11 mouse cellular contexts compared by ENCODE assay signal in genomic region chr3:17824662-17825061, GRCm38 (mm10).
DNase-seq lines count a peak whose midpoint lies in the region; TF ChIP-seq lines count a peak whose summit lies in the region.
"Had no signal": no experiment of that assay in that cellular context is flagged by ENCODE, and none has a peak within 500 bp of the region (broad histone marks: within the 10 kb centered on the region; RNA-seq: fewer than 3 reads in every experiment).

No protein-coding gene starts in this region.

- H3K4me1 ChIP-seq in MEL (ENCODE audit: control insufficient read depth in 1 of 2, insufficient read depth in 2 of 2, low read length in 2 of 2): no peaks in the 10 kb centered on the region
- H3K4me1 ChIP-seq: embryonic facial prominence, embryonic 13.5 days; liver, embryonic 13.5 days had no signal

- H3K9ac ChIP-seq in MEL (ENCODE audit: control insufficient read depth, low read depth, low read length, poor library complexity, severe bottlenecking): no peak overlapping the region
- H3K9ac ChIP-seq: embryonic facial prominence, embryonic 13.5 days; liver, embryonic 13.5 days had no signal

- no peak overlapping the region for H3K27ac ChIP-seq in MEL (ENCODE audit: control insufficient read depth, low read depth, low read length)
- H3K27ac ChIP-seq: embryonic facial prominence, embryonic 13.5 days; liver, embryonic 13.5 days had no signal

- no peak for TF ChIP-seq EP300 in MEL (IDR thresholded peaks at IDR 0.05; ENCODE audit: low read depth in 1 of 2, low read length in 2 of 2)

- no peaks in the 10 kb centered on the region for H3K9me3 ChIP-seq in MEL (replicated peaks; ENCODE audit: insufficient read depth, low read length)
- H3K9me3 ChIP-seq: embryonic facial prominence, embryonic 13.5 days; liver, embryonic 13.5 days had no signal

- TF ChIP-seq CTCF in MEL (IDR thresholded peaks at IDR 0.05 in 2 of 3, conservative IDR thresholded peaks at IDR 0.05 in 1 of 3; ENCODE audit: control insufficient read depth in 1 of 3, insufficient read depth in 1 of 3, low read depth in 2 of 3, low read length in 3 of 3, poor library complexity in 1 of 3, severe bottlenecking in 1 of 3): peak; percentile 2 to 71 (median 64); a peak in 4 of 6 replicates

- H3K4me3 ChIP-seq in MEL (ENCODE audit: control insufficient read depth in 1 of 2, insufficient read depth in 1 of 2, low read depth in 2 of 2, low read length in 2 of 2): no peak overlapping the region
- H3K4me3 ChIP-seq: embryonic facial prominence, embryonic 13.5 days; liver, embryonic 13.5 days had no signal

- no peaks in the 10 kb centered on the region for H3K27me3 ChIP-seq in MEL (ENCODE audit: control insufficient read depth in 1 of 2, insufficient read depth in 2 of 2, low read length in 2 of 2)
- H3K27me3 ChIP-seq: embryonic facial prominence, embryonic 13.5 days; liver, embryonic 13.5 days had no signal

- DNase-seq in cerebellum, postnatal 10 days: peak; percentile 30 to 77
- DNase-seq in cerebellum, adult 18-20 months: no peak
- peak; percentile 52 for DNase-seq in layer of hippocampus, adult 9-10 months (ENCODE audit: low spot score)
- DNase-seq in layer of hippocampus, adult 11-12 months (ENCODE audit: low spot score): no peak
- peak; percentile 39 for DNase-seq in MEL (ENCODE audit: low read depth, low spot score)
- DNase-seq in hindlimb bud, embryonic 11.5 days (ENCODE audit: extremely low spot score, low read depth, low spot score): peak; percentile 31
- no peak for DNase-seq in spleen, adult 12 weeks (ENCODE audit: low spot score)
- no peak for DNase-seq in spleen, postnatal 14 days (ENCODE audit: low spot score in 2 of 2)
- DNase-seq: heart, postnatal 36 days; liver, embryonic 13.5 days had no signal

- no peaks in the 10 kb centered on the region for H3K79me2 ChIP-seq in MEL (ENCODE audit: control insufficient read depth, insufficient read depth, low read length, poor library complexity)

- no peaks in the 10 kb centered on the region for H3K36me3 ChIP-seq in MEL (ENCODE audit: control insufficient read depth in 1 of 2, insufficient read depth in 2 of 2, low read length in 2 of 2)
- H3K36me3 ChIP-seq: embryonic facial prominence, embryonic 13.5 days; liver, embryonic 13.5 days had no signal

- peak; percentile 86 for TF ChIP-seq RAD21 in MEL (IDR thresholded peaks at IDR 0.05; ENCODE audit: low read depth, low read length)

- no peak for TF ChIP-seq POLR2A in MEL (IDR thresholded peaks at IDR 0.05; ENCODE audit: control insufficient read depth in 1 of 2, insufficient read depth in 1 of 2, low read depth in 1 of 2, low read length in 2 of 2, poor library complexity in 1 of 2)

TF ChIP-seq in MEL, 35 proteins besides CTCF, POLR2A, EP300 and RAD21:
- no peak for TF ChIP-seq NELFE (IDR thresholded peaks at IDR 0.05; ENCODE audit: low read depth, low read length)
- no peak for TF ChIP-seq MAZ (IDR thresholded peaks at IDR 0.05; ENCODE audit: low read depth, low read length)
- no peak for TF ChIP-seq USF1 (IDR thresholded peaks at IDR 0.05; ENCODE audit: low read depth, low read length)
- no peak for TF ChIP-seq MYC (IDR thresholded peaks at IDR 0.05; ENCODE audit: low read depth, low read length)
- TF ChIP-seq ZC3H11A (IDR thresholded peaks at IDR 0.05; ENCODE audit: low read depth, low read length): peak; percentile 67
- TF ChIP-seq SMC3 (IDR thresholded peaks at IDR 0.05; ENCODE audit: low read depth, low read length): peak; percentile 72

Comparison
In these comparisons a context has a peak if more than half of its experiments do, and no peak if none do; other contexts are left out.
1. DNase-seq: peak in cerebellum, postnatal 10 days (2 of 2), layer of hippocampus, adult 9-10 months (single experiment), MEL (single experiment) and hindlimb bud, embryonic 11.5 days (single experiment); none in cerebellum, adult 18-20 months (0 of 2), layer of hippocampus, adult 11-12 months (single experiment), spleen, adult 12 weeks (single experiment) and spleen, postnatal 14 days (0 of 2).